Mouse (Mus musculus) megakaryocyte, embryonic 14.5 days (primary cell): Measurements from ENCODE around the gene Zcchc24.

Source experiments
- FLI1 ChIP-seq: IDR thresholded peaks from 2 replicates; pipeline ENCODE4 v1.6.1; 2012; ENCODE audit warnings: low read length, inconsistent platforms, mixed read lengths
- GATA1 ChIP-seq: IDR thresholded peaks from 3 replicates; pipeline ENCODE4 v1.6.1; 2012; ENCODE audit warnings: mixed read lengths, low read length, inconsistent platforms, borderline replicate concordance

GRCm38 (mm10) chr14:25800166-25800960, 31.5 kb upstream of the Zcchc24 start:
- TF ChIP-seq GATA1 (no peak), FLI1 (no peak)
